Mouse (Mus musculus) spleen, adult 2 months (tissue): ENCODE results near the gene Dek. TPM values are rescaled to one million over a fixed set of nuclear protein-coding genes. Genes with fewer than 3 reads are reported as not detected.

ENCODE experiments used
- DNase-seq, 2 experiments: peaks; one replicate each; pipeline versions ENCODE4 v3.0.0 to v3.0.0-alpha.2; 2012 to 2021; ENCODE audit warnings: low spot score in 2 of 2, low read depth in 1 of 2
- H3K27ac ChIP-seq: fragments of 200-500 bp; 2 replicates; pipeline ENCODE4 v1.5.1; 2012; ENCODE audit warnings: low read length, inconsistent platforms; ENCODE audit not compliant: insufficient read depth
- H3K27me3 ChIP-seq: fragments of 200-500 bp; 2 replicates; pipeline ENCODE4 v1.6.1; 2012; ENCODE audit warnings: mild to moderate bottlenecking, moderate library complexity, low read length, inconsistent platforms; ENCODE audit not compliant: control insufficient read depth, insufficient read depth
- H3K36me3 ChIP-seq: fragments of 200-500 bp; 2 replicates; pipeline ENCODE4 v1.6.1; 2012; ENCODE audit warnings: mild to moderate bottlenecking, low read length, inconsistent platforms; ENCODE audit not compliant: control insufficient read depth, insufficient read depth
- H3K4me1 ChIP-seq: fragments of 200-500 bp; 2 replicates; pipeline ENCODE4 v1.6.1; 2011; ENCODE audit warnings: inconsistent platforms; ENCODE audit not compliant: control insufficient read depth, insufficient read depth, insufficient read length
- H3K4me3 ChIP-seq: fragments of 200-500 bp; 2 replicates; pipeline ENCODE4 v1.5.1; 2011; ENCODE audit warnings: mild to moderate bottlenecking, inconsistent platforms; ENCODE audit not compliant: insufficient read depth, insufficient read length; ENCODE audit errors: extremely low read depth
- CTCF ChIP-seq: fragments of 200-500 bp; IDR thresholded peaks from 2 replicates; pipeline ENCODE4 v1.5.1; 2011; ENCODE audit warnings: mild to moderate bottlenecking, inconsistent platforms; ENCODE audit not compliant: insufficient read depth, insufficient read length, insufficient replicate concordance; ENCODE audit errors: extremely low read depth
- POLR2A ChIP-seq: fragments of 200-500 bp; IDR thresholded peaks from 2 replicates; pipeline ENCODE4 v1.6.1; 2011; ENCODE audit warnings: low read depth, low read length, inconsistent platforms
- WGBS: fragments of 180-500 bp; shearing (Covaris S2); methylation state at CpG from one replicate; pipeline ENCODE4 v1.1.7; 2018; 5-methylcytosine and 5-hydroxymethylcytosine counted together
- polyA plus RNA-seq: library from polyadenylated mRNA; depleted of rRNA; stranded (reverse); fragments of >200 nt; gene quantifications from 2 replicates; pipeline ENCODE4 v1.2.3, GENCODE M21; 2012

Dek gene
- polyA plus RNA-seq, 1 experiment = 37.8 TPM

DNA sequence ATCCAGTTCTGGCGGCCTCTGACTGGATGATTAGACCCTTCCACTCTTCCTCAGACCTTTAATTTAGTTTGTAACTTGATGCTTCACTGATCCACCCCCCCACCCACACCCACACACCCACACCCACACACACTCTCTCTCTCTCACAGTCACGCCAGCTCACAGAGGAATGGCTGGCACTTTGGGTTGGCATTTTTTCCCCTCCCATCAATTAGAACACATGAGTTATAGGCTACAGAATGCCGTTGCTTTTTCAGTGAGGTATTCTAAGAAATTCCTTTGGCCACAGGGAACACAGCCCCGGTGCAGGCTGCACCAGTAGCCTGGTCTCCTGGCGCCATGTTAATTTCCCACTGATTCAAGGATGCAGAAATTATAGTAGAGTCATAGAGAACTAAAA is 19.6 kb upstream of the Dek start:
- 87% methylated on average over 5 of the region's 5 CpGs for WGBS
- peaks cover 6% of the 10 kb centered on the region; the same call in 1 of the 2 replicates for H3K4me1 ChIP-seq

DNA sequence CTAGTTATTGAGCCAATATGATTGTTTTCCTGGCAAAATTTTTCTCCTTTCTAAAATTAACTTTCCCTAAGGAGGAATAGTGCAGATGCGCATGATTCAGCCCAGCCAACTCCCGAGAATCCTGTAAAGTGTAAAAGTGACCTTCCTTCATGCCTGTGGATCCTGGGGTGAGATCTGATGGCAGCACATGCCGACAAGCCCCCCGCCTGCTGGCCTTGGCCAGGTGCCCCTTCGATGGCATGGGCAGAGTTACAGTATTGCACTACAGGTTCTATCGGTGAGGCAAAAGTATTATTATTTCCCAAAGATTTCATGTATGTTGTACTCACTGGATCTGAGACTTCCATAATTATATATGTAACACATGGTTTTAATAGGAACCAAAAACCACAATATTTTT is 19.0 kb upstream of the Dek start:
- H3K27ac ChIP-seq = no peak overlapping the region
- TF ChIP-seq POLR2A = no peak
- TF ChIP-seq CTCF = no peak
- no peaks in the 10 kb centered on the region for H3K36me3 ChIP-seq
- H3K27me3 ChIP-seq = peaks cover 5% of the 10 kb centered on the region; the same call in 1 of the 2 replicates
- 90% methylated on average over 6 of the region's 6 CpGs for WGBS
- DNase-seq = no peak
- no peak overlapping the region for H3K4me3 ChIP-seq
- peaks cover 6% of the 10 kb centered on the region; the same call in 1 of the 2 replicates for H3K4me1 ChIP-seq

More for the DNA sequence above, 19.6 kb upstream of the Dek start:
- DNase-seq = no peak
- Histone ChIP-seq H3K36me3 (no peaks in the 10 kb centered on the region), H3K4me3 (no peak overlapping the region), H3K27me3 (peaks cover 5% of the 10 kb centered on the region; the same call in 1 of the 2 replicates), H3K27ac (no peak overlapping the region)
- no peak for TF ChIP-seq POLR2A
- TF ChIP-seq CTCF = no peak

DNA sequence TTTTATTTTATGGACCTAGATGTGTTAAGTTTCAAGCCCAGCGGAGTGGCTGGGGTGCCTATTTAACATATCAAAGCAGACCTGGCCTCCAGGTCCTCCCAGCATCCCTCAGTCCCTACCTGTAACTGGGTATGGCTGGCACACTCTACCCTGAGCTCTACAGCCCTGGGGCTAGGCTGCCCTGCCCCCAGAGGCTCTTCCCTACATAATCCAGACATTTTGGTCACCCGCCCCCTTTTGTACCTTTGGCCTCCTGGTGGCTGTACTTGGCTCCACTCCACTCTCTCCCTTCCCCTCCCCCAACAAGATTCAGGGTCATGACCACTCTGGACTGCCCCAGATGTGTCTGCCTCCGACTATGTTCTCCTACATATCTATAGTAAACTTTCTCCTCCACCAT is 18.4 kb upstream of the Dek start:
- Histone ChIP-seq H3K27ac (no peak overlapping the region), H3K27me3 (peaks cover 5% of the 10 kb centered on the region; the same call in 1 of the 2 replicates), H3K4me3 (no peak overlapping the region), H3K4me1 (peaks cover 6% of the 10 kb centered on the region; the same call in 1 of the 2 replicates), H3K36me3 (no peaks in the 10 kb centered on the region)
- TF ChIP-seq POLR2A = no peak
- no peak for TF ChIP-seq CTCF
- DNase-seq = no peak
- WGBS = 88% methylated on average over 3 of the region's 3 CpGs

DNA sequence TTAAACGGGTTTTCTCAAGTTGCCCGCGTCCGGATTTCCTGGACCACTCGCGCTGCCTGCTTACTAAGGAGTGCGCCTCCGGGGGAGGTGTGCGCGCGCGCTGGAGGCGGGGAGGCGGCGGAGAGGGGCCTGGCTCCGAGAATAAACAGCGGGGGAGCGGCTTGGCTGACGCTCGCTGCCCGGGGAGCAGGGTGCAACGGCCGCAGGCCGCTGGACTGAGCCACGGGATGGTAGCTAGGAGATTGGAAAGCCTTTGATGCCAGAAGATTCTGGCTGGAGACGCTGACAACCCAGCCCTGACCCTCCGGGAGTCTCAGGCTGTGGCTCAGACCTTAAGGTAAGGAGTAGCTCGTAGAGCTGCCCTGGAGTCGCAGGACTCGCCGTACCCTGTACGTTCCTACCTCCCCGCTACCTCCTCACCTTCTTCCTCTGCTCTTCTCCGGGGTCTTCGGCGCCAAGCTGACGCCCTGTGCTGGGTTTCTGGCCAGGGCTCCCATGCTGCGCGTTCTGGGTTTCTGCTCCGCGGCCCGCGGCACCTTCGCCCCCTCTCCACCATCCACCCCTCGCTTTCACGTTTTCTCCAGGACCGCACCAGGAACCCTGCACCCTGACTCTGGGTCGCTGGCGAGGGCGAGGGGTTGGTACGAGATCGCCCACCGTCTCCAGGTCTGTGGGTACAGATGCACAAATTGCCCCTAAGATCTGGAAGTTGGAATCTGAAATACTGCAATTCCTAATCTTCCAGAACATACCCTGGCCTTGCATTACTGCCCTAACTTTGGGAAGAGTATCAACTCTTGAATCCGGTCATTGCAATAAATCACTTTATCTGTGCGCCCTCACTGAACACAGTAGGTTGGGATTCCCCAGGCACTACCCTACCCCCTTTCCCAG is 16.8 kb upstream of the Dek start, which contains the start of gene Rnf144b:
Gene Rnf144b (plus strand): TSS at position 120 of the 894 bp plus-strand sequence.
- H3K27me3 ChIP-seq = peaks cover 5% of the 10 kb centered on the region; the same call in 1 of the 2 replicates
- peak within 1 kb of the TSS; percentile 20; the same call in 1 of the 2 replicates for H3K4me3 ChIP-seq
- H3K36me3 ChIP-seq = no peaks in the 10 kb centered on the region
- TF ChIP-seq POLR2A = no peak
- no peak for TF ChIP-seq CTCF
- H3K4me1 ChIP-seq = peaks cover 6% of the 10 kb centered on the region; the same call in 1 of the 2 replicates
- WGBS = 5% methylated on average over 55 of the region's 55 CpGs
- no peak within 1 kb of the TSS for H3K27ac ChIP-seq
- DNase-seq = no peak

DNA sequence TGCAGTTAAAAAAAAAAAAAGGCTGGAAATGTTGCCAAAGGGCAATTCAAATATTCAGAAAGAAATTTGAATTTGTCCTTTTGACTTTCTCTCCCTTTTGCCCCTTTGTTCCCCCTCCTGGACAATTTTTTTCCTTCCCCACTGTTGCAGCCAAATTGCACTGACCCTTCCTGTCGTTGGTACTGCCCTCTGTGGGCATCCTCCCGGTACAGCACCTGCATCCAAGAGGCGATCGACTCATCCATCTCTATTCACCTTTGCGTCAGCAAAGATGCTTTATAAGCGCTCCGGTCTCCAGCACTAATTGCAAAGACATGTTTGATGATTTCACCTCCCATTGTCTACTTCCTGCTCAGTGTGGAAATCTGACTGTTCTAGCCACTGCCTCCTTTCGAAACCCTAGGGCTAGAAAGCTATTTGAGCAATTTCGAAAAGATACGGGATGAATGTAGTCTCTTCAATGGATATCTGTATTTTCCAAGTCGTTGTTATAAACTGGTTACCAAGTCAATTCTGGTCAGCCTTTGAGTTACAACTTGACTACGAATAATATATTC is 15.4 kb upstream of the Dek start:
- DNase-seq = no peak
- H3K36me3 ChIP-seq = no peaks in the 10 kb centered on the region
- TF ChIP-seq CTCF (no peak), POLR2A (no peak)
- H3K27ac ChIP-seq = no peak overlapping the region
- peaks cover 5% of the 10 kb centered on the region; the same call in 1 of the 2 replicates for H3K27me3 ChIP-seq
- peaks cover 6% of the 10 kb centered on the region; the same call in 1 of the 2 replicates for H3K4me1 ChIP-seq
- 57% methylated on average over 12 of the region's 12 CpGs for WGBS
- H3K4me3 ChIP-seq = no peak overlapping the region

DNA sequence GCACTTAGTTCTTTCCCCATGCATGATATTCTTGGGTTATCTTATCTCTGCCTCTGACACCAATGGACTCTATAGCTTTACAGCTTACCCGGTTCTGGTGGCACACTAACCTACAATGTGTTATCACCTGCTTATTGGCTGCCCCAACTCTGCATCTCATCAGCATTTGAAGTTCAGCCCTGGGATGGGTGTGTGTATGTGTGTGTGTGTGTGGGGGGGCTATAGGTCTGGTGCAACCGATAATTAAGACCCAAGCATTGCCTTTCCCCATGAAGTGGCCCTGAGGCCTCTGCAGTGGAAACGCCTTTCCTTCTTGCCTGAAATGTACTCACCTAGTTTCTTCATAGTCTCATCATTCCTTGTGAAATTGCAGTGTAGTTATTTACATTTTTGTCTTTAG is 10.0 kb upstream of the Dek start:
- 92% methylated on average over 3 of the region's 3 CpGs for whole genome bisulfite sequencing
- Histone ChIP-seq H3K27ac (no peak overlapping the region), H3K27me3 (no peaks in the 10 kb centered on the region), H3K4me1 (no peaks in the 10 kb centered on the region), H3K36me3 (no peaks in the 10 kb centered on the region), H3K4me3 (no peak overlapping the region)
- no peak for DNase-seq
- TF ChIP-seq POLR2A (no peak), CTCF (no peak)

DNA sequence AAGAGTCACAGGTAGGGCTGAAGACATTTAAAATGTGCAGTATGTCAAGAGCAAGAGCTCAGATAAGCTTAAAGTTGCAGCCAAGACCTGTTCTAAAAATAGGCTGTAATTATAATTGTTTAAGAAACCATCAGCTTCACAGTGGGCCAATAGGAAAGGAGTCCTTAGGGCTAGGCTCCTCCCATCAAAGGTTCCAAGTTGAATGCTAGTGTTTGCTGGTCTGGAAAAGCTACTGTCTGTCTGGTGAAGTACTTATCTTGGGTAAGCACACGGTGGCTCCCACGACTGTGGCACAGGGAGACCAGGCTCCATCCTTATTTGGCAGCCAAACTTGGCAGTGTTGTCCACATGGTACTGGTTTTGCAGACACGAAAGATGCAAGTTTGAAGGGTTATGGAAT is 6.9 kb upstream of the Dek start:
- H3K4me1 ChIP-seq = no peaks in the 10 kb centered on the region
- 72% methylated on average over 3 of the region's 3 CpGs for WGBS
- H3K27ac ChIP-seq = no peak overlapping the region; the same call in 1 of the 2 replicates
- no peak overlapping the region for H3K4me3 ChIP-seq
- TF ChIP-seq CTCF (no peak), POLR2A (no peak)
- no peaks in the 10 kb centered on the region for H3K27me3 ChIP-seq
- DNase-seq = no peak
- no peaks in the 10 kb centered on the region for H3K36me3 ChIP-seq
